Mouse (Mus musculus): ENCODE results near the gene Slc38a2.

Slc38a2 gene

DNA sequence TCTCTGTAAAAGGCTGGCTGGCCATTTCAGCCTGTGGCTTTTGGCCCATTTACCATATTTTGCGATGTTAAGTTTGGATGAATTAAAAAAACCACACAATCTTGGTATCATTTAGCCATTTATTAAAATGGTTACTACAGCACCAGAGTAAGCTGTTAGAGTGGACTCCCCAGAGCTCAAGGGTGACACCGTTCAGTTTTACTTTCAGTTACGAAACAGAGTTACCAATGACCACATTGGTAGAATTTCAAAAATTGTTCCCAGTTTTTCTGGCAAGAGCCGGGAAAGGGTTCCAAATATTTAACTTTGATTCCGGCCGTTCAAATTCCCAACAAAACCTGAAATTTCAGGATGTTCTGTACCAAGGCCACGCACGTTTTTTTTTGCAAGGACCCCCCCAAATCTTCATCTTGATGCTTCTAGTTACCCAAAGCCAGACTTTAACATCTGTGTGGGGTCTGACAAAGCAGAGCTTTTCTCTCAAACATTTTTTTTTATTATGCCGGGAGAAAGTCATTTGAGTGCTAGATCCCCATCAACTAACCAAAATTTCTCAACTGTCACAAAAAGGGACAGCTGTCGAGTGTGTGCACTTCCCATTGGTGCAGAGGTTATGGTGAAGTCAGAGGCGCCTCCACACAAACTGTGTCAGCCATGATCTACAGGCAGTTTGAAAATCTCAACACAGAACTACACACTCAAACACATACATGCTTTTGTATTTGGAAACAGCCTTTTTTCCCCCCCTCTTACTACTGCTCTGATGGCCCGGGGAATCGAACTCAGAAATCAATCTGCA is 2.8 kb downstream of the Slc38a2 start:
- no peak for DNase-seq (ENCODE audit: low read depth, low spot score)

DNA sequence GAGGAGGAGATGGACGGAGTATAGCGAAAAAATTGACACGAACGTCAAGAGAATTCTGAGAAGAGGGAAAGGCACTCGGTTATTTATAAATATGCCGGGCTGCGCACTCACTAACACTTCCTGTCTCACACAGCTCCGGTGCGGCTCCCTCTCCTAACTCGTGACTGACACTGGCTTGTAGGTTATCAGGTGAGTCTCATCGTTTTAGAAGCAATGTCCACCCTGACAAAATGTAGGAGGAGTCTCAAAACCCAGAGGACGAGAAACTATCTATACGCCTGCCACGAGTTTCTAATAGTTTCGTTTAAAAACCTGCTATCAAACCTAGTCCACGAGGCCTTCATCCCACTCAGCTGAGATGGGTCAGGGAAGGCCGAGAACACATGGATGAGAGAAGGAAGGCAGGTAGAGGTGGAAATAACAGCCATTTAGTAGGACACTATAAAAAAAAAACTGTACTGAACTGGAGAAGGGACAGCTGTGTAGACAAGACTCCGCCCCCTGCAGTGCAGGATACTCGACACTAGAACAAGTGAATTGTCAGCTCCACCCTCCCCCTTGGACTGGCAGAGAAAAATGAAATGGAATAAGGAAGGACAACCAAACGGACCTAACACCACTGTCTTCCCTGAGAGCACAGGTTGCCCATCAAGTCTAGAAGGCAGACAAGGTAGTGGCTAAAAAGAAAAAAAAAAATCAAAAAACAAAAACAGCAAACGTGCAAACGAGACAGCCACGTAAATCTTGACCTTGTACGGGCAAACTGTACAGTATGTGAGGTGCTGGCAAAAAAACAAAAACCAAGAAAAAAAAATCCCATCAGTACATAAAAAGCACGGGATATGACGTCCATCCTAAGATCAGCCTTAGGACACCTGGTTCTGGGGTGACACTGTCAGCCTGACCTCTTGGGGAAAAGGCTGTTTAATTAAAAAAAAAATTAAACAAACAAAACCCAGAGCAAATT is 3.8 kb downstream of the Slc38a2 start:
- no peak for DNase-seq (ENCODE audit: low read depth, low spot score)

DNA sequence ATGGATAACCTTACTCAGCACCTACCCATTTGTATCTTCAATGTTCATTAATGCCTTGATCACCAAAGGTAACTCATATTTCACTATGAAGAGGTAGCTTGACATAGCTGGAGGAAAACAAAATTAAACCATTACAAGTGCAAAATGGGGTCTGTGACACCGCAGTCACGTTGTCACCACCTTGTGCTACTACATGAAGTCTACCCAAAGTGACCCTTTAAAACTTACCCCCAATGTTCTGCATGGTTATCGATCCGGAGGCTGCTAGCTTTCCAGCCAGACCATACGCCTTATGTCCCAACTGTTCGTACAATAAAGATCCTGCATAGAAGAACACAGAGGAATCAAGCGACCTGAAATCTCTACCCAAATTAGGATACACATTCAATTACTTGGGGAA is 4.5 kb downstream of the Slc38a2 start:
- DNase-seq (ENCODE audit: low read depth, low spot score): no peak

DNA sequence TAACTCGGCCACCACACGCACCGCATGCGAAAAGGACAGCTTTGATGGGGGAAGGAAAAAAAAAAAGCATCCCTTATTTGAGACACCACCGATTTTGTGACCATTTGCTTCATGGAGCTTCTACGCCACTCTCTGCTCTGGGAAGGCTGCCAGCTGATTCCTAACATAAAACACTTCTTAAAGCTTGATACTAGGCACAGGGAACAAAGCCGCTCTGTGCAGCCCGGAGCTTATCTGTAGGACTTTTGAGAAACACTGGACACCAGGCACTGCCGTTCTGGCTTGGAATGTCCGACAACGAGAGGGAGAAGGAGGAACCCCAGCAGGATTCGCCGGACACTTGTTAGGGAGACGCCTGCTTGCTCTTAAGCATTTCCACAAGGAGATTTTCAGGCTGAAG is 5.8 kb downstream of the Slc38a2 start:
- no peak for DNase-seq (ENCODE audit: low read depth, low spot score)

DNA sequence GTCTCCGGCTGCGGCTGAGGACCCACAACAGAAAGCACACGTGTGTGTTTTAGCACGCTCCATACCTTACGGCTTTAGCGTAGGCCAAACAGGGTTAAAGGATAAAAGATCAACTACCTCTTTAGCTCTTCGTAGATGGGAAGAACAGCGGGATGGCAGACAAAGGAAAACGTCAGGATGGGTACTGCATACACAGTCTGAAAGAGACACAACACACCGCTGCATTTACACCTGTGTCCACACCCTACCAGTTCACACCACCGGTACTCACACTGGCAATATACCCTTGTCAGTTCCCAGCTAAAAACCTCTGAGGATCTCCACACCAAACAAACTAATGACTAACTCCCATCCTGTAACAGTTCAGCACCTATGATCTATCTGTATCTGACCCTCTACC is 7.1 kb downstream of the Slc38a2 start:
- no peak for DNase-seq (ENCODE audit: low read depth, low spot score)

DNA sequence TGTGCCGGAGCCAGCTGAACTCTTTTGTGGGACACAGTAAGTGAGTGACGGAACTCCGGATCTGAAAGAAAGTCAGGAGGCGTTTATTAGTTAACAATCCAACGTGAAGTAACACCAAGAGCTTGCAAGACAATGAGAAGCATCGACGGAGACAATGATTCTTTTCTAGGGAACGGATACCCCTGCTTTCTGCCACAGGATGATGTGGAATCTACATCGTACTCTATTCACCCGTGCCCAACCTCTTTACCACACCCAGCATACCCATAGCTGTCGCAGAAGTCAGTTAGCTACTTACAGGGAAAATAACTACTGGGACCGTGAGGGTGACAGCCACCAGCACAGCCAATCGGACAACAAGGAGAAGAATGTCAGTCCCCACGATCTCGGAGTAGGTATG is 8.1 kb downstream of the Slc38a2 start:
- DNase-seq (ENCODE audit: low read depth, low spot score): no peak

DNA sequence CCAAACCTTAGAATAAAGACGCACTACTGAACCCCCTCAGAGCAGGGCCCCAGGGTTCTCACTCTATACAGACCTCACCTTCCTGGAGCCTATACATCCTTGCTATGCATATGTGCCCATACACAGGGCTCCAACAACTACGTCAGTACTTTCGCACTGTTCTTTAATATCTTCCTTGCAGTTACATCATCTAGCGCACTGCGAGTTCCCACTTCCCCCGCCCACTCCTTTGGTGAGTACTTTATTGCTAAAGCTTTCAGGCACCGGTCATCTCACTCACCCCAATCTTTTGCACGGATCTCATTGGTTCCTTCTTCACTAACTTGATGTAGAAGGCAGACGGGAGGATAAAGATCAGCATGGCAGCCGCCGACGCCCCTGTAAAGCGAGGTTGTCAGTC is 8.7 kb downstream of the Slc38a2 start:
- DNase-seq (ENCODE audit: low read depth, low spot score): no peak

DNA sequence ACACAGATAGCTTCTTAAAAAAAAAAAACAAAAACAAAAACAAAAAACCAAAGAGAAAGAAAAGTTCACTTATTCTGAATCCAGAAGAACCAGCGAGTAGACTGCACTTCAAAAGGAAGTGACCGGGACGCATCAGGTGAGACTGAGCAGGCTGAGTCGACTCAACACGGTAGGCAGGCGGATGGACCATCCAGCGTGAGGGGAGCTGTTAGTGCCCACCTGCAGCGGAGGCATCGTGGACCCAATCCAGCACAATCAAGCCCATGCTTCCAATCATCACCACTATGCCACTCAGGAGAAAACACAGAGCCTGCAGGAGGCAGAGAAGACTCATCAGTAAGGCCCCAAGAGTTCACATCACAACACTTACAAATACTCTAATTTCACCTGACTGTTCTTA is 9.6 kb downstream of the Slc38a2 start:
- no peak for DNase-seq (ENCODE audit: low read depth, low spot score)

DNA sequence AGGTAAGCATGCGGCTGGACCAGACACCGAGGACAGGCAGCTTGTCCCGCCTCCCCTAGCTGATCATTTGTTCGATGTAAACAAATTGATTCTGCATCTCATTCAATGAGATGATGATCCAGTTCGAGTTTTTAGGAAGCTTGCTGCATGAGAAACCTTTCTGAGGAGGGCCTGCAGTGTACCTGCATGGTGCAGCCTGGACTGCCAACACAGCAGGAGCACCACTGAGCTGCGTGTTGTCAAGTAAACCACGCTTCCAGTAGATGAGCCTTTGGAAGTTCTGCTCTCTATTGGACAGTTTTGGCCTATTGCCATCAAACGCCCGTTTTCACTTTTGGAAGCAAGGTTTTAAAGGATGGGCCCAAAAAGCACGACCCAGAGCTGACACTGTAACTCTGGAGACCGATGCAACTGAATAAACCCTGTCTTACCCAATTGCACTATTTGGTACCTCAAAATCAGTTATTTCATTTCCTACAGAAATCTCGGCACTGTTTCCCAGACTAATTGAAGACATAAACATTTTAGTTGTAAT is 10.7 kb downstream of the Slc38a2 start:
- no peak for DNase-seq (ENCODE audit: low read depth, low spot score)

DNA sequence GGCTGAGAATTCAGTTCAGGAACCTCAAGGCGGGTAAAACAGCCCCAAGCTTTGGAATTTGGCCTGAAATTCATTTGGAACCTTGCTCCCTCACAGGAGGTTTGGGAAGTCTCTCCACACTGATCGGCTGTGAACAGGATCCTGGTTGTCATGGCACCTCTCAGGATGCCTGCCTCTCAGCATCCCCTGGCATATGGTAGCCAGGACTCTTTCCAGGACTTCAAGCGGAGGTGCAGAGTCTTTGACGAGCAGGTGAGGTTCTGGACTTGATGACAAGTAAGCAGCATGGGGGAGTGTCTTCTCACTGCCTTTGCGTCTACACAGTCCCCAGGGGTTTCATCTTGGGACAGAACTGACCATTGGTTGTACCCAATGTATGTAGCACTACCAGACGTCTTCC is 11.5 kb downstream of the Slc38a2 start:
- DNase-seq (ENCODE audit: low read depth, low spot score): no peak

DNA sequence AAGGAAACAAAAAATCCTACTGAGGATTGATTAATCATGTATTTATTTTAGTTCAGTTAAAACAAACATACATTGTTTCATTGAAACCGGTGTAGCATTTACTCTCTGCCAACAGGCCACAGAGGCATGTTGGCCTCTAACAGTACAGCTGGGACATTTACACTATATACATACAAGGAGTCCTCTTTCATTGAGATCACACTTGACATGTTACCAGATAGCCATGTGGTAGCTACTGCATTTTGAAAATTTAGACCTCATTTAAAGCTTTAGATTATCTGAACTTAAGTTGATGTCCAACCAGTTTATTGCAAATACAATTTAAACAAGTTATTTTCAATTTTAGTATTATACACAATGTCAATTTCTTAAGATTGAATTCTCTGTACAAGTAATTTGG is 12.2 kb downstream of the Slc38a2 start:
- no peak for DNase-seq (ENCODE audit: low read depth, low spot score)

DNA sequence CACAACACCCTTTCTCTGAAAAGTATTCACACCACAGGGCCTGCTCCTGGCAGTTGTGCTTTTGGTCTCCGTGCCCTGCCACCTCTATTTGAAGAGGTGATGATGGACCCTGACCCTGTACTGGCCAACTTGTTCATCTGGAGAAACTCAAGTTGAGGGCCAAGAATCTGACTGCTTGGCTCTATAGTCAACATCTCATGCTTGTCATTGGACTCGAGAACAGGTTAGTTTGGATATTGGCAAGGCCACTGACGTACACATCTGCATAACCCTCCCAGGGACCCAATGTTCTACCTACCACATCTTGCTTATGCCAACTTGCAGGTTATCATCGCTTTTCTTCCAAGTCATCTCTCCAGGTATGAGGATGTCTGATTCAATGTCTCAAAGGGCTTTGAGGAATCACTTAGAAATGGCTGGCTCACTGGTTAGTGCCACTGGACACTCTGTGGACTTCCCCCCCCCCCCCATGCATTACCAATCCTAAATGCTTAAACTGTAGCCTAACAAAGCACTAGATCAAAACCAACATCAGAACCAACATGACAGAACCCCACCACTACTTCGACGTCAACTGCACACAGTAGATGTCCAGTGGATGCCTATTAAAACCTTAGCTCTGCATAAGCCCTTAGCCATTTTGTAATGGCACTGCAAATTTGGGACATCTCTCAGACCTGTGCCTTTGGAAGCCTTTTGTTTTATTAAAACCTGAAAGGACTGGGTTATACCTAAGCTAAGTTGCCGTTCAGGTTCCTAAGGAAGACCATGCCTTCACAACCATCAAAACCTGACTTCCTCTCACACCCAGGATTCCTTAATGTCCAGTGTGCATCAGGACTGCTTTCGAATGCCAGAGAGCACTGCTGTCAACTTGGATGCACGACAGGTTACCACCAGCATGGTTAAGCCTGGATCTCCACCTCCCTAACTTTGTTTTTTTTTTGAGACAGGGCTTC is 13.1 kb downstream of the Slc38a2 start:
- DNase-seq (ENCODE audit: low read depth, low spot score): no peak

DNA sequence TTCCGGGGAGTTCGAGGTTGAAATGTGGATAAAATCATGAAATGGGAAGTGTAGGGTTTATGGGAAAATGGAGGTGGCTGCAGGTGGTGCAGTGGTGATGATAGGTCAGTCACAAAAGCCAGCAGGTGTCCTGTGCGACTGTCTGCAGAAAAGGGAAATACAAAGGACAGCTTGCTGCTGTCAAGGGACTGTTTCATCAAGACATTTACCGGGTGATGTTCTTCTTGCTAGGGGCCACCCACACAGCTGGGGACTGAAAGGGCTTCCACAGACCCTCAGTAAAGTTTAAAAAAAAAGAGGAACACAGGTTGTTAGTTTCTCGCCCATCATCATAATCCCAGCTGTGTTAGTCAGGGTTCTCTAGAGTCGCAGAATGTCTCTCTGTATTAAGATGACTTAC is 14.3 kb downstream of the Slc38a2 start:
- no peak for DNase-seq (ENCODE audit: low read depth, low spot score)

DNA sequence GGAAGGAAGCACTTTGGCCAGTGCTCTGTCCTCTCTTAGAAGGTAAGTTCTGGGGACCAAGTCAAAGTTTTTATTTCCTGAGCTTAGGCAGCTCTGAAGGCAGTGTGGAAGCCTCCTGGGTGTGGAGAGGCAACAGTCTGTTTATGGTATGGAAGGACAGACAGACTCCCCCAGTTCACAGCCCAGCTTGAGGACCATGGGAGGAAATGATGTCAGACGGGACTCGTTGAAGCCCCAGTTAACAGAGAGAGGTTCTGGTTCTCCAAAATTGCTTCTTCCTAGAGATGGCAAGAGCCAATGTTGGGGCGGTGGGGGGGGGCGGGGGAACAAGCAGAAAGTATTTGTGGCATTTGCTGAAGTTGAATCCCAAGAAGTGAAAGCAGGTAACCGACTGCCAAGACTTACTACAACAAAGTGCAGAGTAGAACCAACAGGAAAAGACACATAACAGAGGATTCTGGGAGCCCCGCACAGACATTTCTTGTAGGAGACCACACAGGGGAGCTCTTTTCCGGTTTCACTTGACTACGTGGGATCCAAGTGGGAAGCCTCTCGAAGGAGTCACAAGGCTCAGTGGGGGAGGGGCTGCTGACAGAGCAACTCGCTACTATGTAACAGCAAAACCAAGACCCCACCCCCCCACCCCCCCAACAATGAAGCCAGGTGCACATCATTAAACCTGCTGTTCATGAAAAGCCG is 15.2 kb downstream of the Slc38a2 start:
- no peak for DNase-seq (ENCODE audit: low read depth, low spot score)

DNA sequence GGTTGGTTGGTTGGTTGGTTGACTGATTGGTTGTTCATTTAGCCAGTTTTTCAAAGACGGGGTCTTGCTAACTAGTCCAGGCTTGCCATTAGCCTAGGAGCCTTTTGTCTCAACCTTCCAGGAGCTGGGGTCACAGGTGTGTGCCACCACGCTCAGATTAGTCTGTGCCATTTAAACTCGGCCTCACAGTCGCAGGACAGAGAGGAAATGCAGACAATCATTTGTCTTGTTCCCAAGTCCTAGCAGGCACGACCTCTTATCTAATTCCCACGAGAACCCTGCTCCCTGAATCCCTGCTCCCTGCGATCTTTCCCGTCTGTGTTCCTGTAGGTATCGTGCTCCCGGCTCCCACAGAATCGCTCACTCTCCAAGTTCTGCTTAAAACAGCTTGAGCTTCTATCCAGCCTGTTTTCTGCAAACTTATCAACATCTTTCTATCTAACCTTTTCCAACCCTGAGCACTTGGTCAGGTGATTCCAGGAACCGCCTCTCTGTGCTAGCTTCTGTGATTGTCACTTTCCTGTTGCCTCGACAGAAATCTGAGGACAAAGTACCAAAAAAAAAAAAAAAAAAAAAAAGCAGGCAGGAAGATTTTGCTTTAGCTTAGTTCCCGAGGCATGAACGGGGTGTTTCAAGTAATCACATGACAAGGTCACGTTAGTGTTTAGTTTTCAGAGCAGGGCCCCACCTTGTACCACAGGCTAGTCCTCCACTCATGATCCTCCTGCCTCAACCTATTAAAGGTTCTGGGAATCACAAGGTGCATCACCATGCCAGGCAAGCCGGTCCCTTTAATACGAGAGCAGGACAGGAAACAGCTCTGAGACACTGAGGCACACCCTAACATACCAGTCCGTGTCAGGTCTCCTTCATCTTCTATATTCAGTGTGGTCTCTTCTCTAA is 20.4 kb downstream of the Slc38a2 start:
- no peak for DNase-seq (ENCODE audit: low read depth, low spot score)

DNA sequence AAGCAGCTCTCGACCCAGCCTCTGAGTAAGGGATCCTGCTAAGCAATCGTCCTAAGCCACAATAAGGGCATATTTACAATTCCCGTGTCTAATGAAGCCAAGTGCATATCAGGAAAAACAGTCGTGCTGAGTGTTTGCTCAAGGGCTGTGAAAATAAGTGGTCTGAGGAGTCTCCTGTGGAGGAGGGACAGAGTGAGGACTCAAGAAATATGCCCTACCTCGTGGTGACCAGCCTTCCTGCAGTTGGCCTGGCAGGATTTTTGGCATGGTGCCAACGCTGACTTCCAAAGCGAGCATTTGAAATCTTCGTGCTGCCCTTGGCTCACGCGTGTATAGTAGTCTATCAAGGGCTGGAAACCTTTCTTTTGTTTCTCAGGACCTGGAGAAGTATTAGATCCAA is 23.0 kb downstream of the Slc38a2 start:
- no peak for DNase-seq (ENCODE audit: low read depth, low spot score)

DNA sequence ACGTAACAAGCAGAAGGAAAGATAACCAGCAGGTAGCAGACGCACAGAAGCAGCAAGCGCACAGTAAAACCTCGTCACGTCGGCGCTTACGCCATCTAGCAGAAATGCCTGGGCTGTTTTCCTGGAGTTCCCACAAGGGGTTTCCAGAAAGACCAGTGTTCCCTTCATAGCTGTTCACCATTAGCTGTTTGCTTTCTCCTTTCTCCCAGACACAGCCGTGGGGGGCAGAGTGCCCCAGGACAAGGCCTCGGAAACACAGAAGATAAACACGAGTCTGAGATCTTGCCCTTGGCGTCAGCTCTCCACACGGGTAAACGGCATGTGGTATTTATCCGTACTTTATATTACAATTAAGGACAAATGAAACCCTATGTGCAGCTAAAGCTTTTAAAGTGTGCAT is 23.8 kb downstream of the Slc38a2 start:
- DNase-seq (ENCODE audit: low read depth, low spot score): no peak

DNA sequence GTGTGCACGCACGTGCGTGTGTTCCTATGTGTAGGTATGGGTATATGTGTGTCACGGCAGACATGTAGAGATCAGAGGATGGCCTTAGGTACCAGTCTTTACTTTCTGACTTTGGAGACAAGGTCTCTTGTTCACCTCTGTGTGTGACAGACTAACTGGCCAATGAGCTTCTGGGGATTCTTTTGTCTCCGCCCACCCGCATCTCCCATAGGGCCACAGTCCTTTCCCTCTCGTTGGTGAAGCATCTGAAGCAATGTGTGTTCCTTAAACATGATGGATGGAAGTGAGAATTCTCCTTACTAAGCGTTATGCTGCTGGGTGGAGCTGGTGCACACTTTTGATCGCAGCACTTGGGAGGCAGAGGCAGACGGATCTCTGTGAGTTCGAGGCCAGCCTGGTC is 24.5 kb downstream of the Slc38a2 start:
- no peak for DNase-seq (ENCODE audit: low read depth, low spot score)

DNA sequence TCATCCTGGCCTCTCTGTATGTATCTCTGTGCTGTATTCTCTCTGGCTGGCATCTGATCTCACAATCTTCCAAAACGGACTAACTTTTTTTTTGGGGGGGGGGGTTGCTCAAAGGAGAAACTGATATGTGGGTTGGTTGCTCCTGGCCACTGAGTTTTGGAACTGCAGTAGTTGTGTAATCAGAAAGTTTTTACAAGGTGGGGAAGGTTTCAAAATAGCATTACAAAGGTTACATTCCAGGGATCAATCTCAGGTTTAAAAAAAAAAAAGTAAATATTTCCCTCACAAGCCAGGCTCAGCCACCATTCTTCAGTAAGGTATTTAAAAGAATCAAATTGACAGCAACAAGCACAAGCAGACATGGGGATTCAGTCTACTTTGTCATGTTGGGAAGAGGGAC is 25.4 kb downstream of the Slc38a2 start:
- no peak for DNase-seq (ENCODE audit: low read depth, low spot score)

DNA sequence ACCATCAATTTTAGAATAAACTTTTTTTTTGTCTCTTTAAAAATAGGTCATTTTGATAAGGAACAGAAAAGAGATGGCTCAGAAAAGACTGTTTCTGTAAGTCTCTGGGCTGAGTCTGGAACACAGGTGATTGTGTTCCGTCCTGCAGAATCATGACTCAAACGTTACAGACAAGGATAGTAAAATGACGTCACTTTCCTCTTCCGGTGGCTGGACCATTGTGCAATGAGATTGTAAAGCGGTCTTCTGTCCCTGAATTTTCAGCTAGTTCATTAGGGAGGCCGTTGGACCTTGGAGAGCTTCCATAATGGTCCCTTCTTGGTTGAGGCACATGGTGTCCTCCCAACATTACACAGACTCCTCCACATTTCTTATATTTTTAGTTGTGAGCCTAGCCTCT is 29.8 kb downstream of the Slc38a2 start:
- DNase-seq (ENCODE audit: low read depth, low spot score): no peak

Data from c-Kit-negative CD71-positive TER-119-positive erythroid progenitor cells, embryonic 14.5 days (primary cell).